Mouse (Mus musculus) heart, adult 9 months (tissue): ENCODE results near the gene Lhfp.
A peak's percentile ranks its signal among the peaks of the same experiment; 100 is the strongest.

Experiments
- DNase-seq, 2 experiments: peaks; one replicate each; pipeline ENCODE4 v3.0.0; 2022; ENCODE audit warnings: low spot score in 2 of 2

Lhfp gene

GRCm38 (mm10) chr3:53041411-53042239, at the start of gene Lhfp:
Lhfp (plus strand) TSS chr3:53041528.
- peak; percentile 77 to 80 for DNase-seq

- no peak for DNase-seq
These were observed 48.0 kb upstream of the Lhfp start for GRCm38 (mm10) chr3:52993296-52993695.

- no peak for DNase-seq
These were observed 46.7 kb upstream of the Lhfp start for GRCm38 (mm10) chr3:52994666-52995065.

GRCm38 (mm10) chr3:52996635-52997034, 44.7 kb upstream of the Lhfp start:
- no peak for DNase-seq

- no peak for DNase-seq
These were observed 43.9 kb upstream of the Lhfp start for GRCm38 (mm10) chr3:52997381-52997780.

- no peak for DNase-seq
These were observed 42.1 kb upstream of the Lhfp start for GRCm38 (mm10) chr3:52999016-52999744.

GRCm38 (mm10) chr3:52999996-53000395, 41.3 kb upstream of the Lhfp start:
- DNase-seq, result no peak

GRCm38 (mm10) chr3:53002076-53002475, 39.3 kb upstream of the Lhfp start:
- no peak for DNase-seq

- DNase-seq, result peak in 1 of 2 experiments; percentile 13
These were observed 36.8 kb upstream of the Lhfp start for GRCm38 (mm10) chr3:53004406-53005114.

- no peak for DNase-seq
These were observed 33.9 kb upstream of the Lhfp start for GRCm38 (mm10) chr3:53007411-53007810.

- peak; percentile 86 to 91 for DNase-seq
These were observed 24.6 kb upstream of the Lhfp start, which contains the start of gene Cog6 for GRCm38 (mm10) chr3:53016436-53017340. Cog6 (minus strand) TSS chr3:53017237.

GRCm38 (mm10) chr3:53027333-53027732, 14.0 kb upstream of the Lhfp start:
- DNase-seq, result no peak

GRCm38 (mm10) chr3:53029046-53029445, 12.3 kb upstream of the Lhfp start:
- DNase-seq, result peak in 1 of 2 experiments; percentile 59

GRCm38 (mm10) chr3:53031586-53031985, 9.7 kb upstream of the Lhfp start:
- DNase-seq, result no peak

GRCm38 (mm10) chr3:53032432-53032831, 8.9 kb upstream of the Lhfp start:
- no peak for DNase-seq

GRCm38 (mm10) chr3:53033448-53033847, 7.9 kb upstream of the Lhfp start:
- peak; percentile 19 to 32 for DNase-seq

- no peak for DNase-seq
These were observed 5.3 kb upstream of the Lhfp start for GRCm38 (mm10) chr3:53036076-53036475.

- no peak for DNase-seq
These were observed 4.4 kb upstream of the Lhfp start for GRCm38 (mm10) chr3:53036941-53037340.

- no peak for DNase-seq
These were observed 2.4 kb upstream of the Lhfp start for GRCm38 (mm10) chr3:53038913-53039312.

- no peak for DNase-seq
These were observed 1.6 kb upstream of the Lhfp start for GRCm38 (mm10) chr3:53039746-53040145.
